Mouse (Mus musculus) CH12.LX (cell line): Measurements from ENCODE around the gene Dnah17. TPM values are rescaled to one million over a fixed set of nuclear protein-coding genes. Genes with fewer than 3 reads are reported as not detected.

Experiments used
- DNase-seq: peaks from one replicate; pipeline ENCODE4 v3.0.0-alpha.2; 2013; ENCODE audit errors: extremely low read depth
- H3K27ac ChIP-seq: 2 replicates; pipeline ENCODE4 v1.5.1; 2012; ENCODE audit warnings: low read depth, mild to moderate bottlenecking, control low read depth, moderate library complexity; ENCODE audit not compliant: insufficient read depth
- H3K27me3 ChIP-seq: replicated peaks from 2 replicates; pipeline ENCODE3; 2012; ENCODE audit warnings: inconsistent platforms
- H3K36me3 ChIP-seq, 2 experiments: replicated peaks in 1 of 2; 2 replicates each; pipeline versions ENCODE3 to v1.6.1; 2012; ENCODE audit warnings: inconsistent platforms in 1 of 2, low read length in 1 of 2, mild to moderate bottlenecking in 1 of 2, mixed read lengths in 1 of 2, moderate library complexity in 1 of 2; ENCODE audit not compliant: control insufficient read depth in 1 of 2, insufficient read depth in 1 of 2
- H3K4me1 ChIP-seq, 2 experiments: 2 replicates each; pipeline ENCODE4 v1.6.1; 2012; ENCODE audit warnings: inconsistent platforms in 1 of 2, moderate library complexity in 1 of 2; ENCODE audit not compliant: insufficient read depth in 2 of 2, control insufficient read depth in 1 of 2
- H3K4me2 ChIP-seq: 2 replicates; pipeline ENCODE4 v1.6.1; 2012; ENCODE audit warnings: low read depth, mild to moderate bottlenecking, control low read depth; ENCODE audit not compliant: poor library complexity, insufficient read depth, severe bottlenecking
- H3K4me3 ChIP-seq, 3 experiments: fragments of 150-350 bp in 1 of 3; sonication (generic) in 1 of 3; replicated peaks in 1 of 3; 2 replicates each; pipeline versions ENCODE3 to v1.5.1; 2011 to 2012; ENCODE audit warnings: low read depth in 2 of 3, low read length in 2 of 3, mild to moderate bottlenecking in 2 of 3, moderate library complexity in 2 of 3, control low read depth in 1 of 3, improper control_type of control experiment in 1 of 3, inconsistent platforms in 1 of 3, mixed read lengths in 1 of 3; ENCODE audit not compliant: poor library complexity in 1 of 3
- H3K79me2 ChIP-seq: replicated peaks from 2 replicates; pipeline ENCODE4 v1.6.1; 2012; ENCODE audit warnings: mild to moderate bottlenecking, moderate library complexity; ENCODE audit not compliant: control insufficient read depth, poor library complexity, insufficient read depth, severe bottlenecking; ENCODE audit errors: extremely low read depth
- H3K9ac ChIP-seq: 2 replicates; pipeline ENCODE4 v1.6.1; 2012; ENCODE audit warnings: low read depth, mild to moderate bottlenecking, control low read depth, moderate library complexity; ENCODE audit not compliant: insufficient read depth
- H3K9me3 ChIP-seq: replicated peaks from 2 replicates; pipeline ENCODE3; 2012; ENCODE audit warnings: low read length, inconsistent platforms, mixed read lengths
- CHD2 ChIP-seq: IDR thresholded peaks from 2 replicates; pipeline ENCODE4 v1.6.1; 2011; ENCODE audit warnings: low read length, improper control_type of control experiment
- ELF1 ChIP-seq: IDR thresholded peaks from 2 replicates; pipeline ENCODE4 v1.6.1; 2014; ENCODE audit warnings: low read depth, mild to moderate bottlenecking, inconsistent platforms, low read length, improper control_type of control experiment
- EP300 ChIP-seq: IDR thresholded peaks from 2 replicates; pipeline ENCODE4 v1.6.1; 2011; ENCODE audit warnings: low read length, improper control_type of control experiment
- ETS1 ChIP-seq: conservative IDR thresholded peaks from 2 replicates; pipeline ENCODE4 v1.6.1; 2012; ENCODE audit warnings: low read depth, mild to moderate bottlenecking, inconsistent platforms, low read length, improper control_type of control experiment, moderate library complexity
- HCFC1 ChIP-seq: IDR thresholded peaks from 2 replicates; pipeline ENCODE4 v1.6.1; 2012; ENCODE audit warnings: low read depth, mild to moderate bottlenecking, inconsistent platforms, low read length, improper control_type of control experiment
- JUND ChIP-seq: conservative IDR thresholded peaks from 2 replicates; pipeline ENCODE4 v1.6.1; 2011; ENCODE audit warnings: low read depth, low read length, improper control_type of control experiment
- KAT2A ChIP-seq: IDR thresholded peaks from 2 replicates; pipeline ENCODE4 v1.6.1; 2012; ENCODE audit warnings: low read length, improper control_type of control experiment, inconsistent platforms; ENCODE audit not compliant: insufficient replicate concordance
- MAFK ChIP-seq: IDR thresholded peaks from 2 replicates; pipeline ENCODE4 v1.6.1; 2011; ENCODE audit warnings: low read length, improper control_type of control experiment; ENCODE audit not compliant: insufficient replicate concordance
- MAX ChIP-seq: IDR thresholded peaks from 2 replicates; pipeline ENCODE4 v1.6.1; 2011; ENCODE audit warnings: low read length, improper control_type of control experiment
- MAZ ChIP-seq: IDR thresholded peaks from 2 replicates; pipeline ENCODE4 v1.6.1; 2012; ENCODE audit warnings: low read depth, mild to moderate bottlenecking, inconsistent platforms, low read length, improper control_type of control experiment, moderate library complexity
- NRF1 ChIP-seq: IDR thresholded peaks from 2 replicates; pipeline ENCODE4 v1.6.1; 2014; ENCODE audit warnings: low read depth, mild to moderate bottlenecking, inconsistent platforms, low read length, improper control_type of control experiment, moderate library complexity
- PAX5 ChIP-seq: IDR thresholded peaks from 2 replicates; pipeline ENCODE4 v1.6.1; 2012; ENCODE audit warnings: low read length, inconsistent platforms, mixed read lengths
- POLR2A ChIP-seq: IDR thresholded peaks from 2 replicates; pipeline ENCODE4 v1.6.1; 2011; ENCODE audit warnings: low read depth, mild to moderate bottlenecking, improper control_type of control experiment, low read length
- POLR2AphosphoS2 ChIP-seq: IDR thresholded peaks from 2 replicates; pipeline ENCODE4 v1.6.1; 2011; ENCODE audit warnings: low read depth, low read length, improper control_type of control experiment
- TBP ChIP-seq: conservative IDR thresholded peaks from 2 replicates; pipeline ENCODE4 v1.6.1; 2011; ENCODE audit warnings: low read depth, low read length, improper control_type of control experiment
- TCF12 ChIP-seq: IDR thresholded peaks from 2 replicates; pipeline ENCODE4 v1.6.1; 2014; ENCODE audit warnings: low read depth, mild to moderate bottlenecking, inconsistent platforms, low read length, improper control_type of control experiment
- UBTF ChIP-seq: IDR thresholded peaks from 2 replicates; pipeline ENCODE4 v1.6.1; 2012; ENCODE audit warnings: low read depth, mild to moderate bottlenecking, inconsistent platforms, low read length, improper control_type of control experiment, moderate library complexity
- ZKSCAN1 ChIP-seq: IDR thresholded peaks from 2 replicates; pipeline ENCODE4 v1.6.1; 2012; ENCODE audit warnings: low read depth, inconsistent platforms, low read length, improper control_type of control experiment, borderline replicate concordance
- ZMIZ1 ChIP-seq: IDR thresholded peaks from 2 replicates; pipeline ENCODE4 v1.6.1; 2012; ENCODE audit warnings: low read depth, mild to moderate bottlenecking, inconsistent platforms, low read length, improper control_type of control experiment
- dilution Hi-C: fragments of 300-500 bp; cut with MboI; formaldehyde crosslinking; loops from 2 replicates; pipeline ENCODE4 v1.14.3; 2020; ENCODE audit warnings: low sequenced_read_pairs; ENCODE audit not compliant: extremely low pct_unique_long_range_greater_than_20kb, extremely low pct_ligation_motif_present
- in situ Hi-C: fragments of 300-500 bp; cut with MboI; formaldehyde crosslinking; loops from 3 replicates; pipeline ENCODE4 v1.14.3; 2019; ENCODE audit warnings: low sequenced_read_pairs, low pct_ligation_motif_present, low pct_unique_long_range_greater_than_20kb, mixed read lengths
- polyA plus RNA-seq: library from polyadenylated mRNA; unstranded; fragments of >175 nt; gene quantifications from 2 replicates; pipeline ENCODE4 v1.2.1, GENCODE M21; 2012; ENCODE audit warnings: low read depth; ENCODE audit not compliant: insufficient read length
- total RNA-seq, 2 experiments: library from RNA; depleted of rRNA; stranded (reverse); fragments of 300-350 nt in 1 of 2; fragments of >200 nt in 1 of 2; gene quantifications; 2 replicates each; pipeline ENCODE4 v1.2.3; 2012 to 2014

Gene Dnah17
- total and polyA plus RNA-seq, 3 experiments = 0.08 to 0.23 TPM; not detected in 1

DNA sequence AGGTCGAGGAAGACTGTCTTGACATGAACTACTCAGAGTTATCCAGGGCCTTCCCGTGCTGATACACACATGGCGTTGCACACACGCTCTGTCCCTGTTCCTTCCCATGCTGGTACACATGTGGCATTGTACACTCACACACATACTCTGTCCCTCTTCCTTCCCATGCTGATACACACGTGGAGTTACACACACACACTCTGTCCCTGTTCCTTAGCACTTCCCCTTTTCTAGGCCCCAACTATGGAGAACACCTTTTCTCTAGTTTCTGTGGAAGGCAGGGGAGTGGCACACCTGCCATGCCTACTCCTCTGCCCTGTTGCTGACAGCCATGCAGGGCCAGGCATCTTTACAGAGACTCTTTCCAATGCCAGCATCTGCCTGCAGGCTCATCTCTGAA is 47.8 kb upstream of the Dnah17 start:
- peaks cover 10 to 44% of the 10 kb centered on the region in 2 experiments for H3K4me1 ChIP-seq
- peaks cover 85 to 97% of the 10 kb centered on the region in 2 experiments for H3K36me3 ChIP-seq
- no peaks in the 10 kb centered on the region for H3K27me3 ChIP-seq
- H3K9me3 ChIP-seq = no peaks in the 10 kb centered on the region
- in situ Hi-C loops (no loop called here), dilution Hi-C loops (no loop called here)
- H3K4me3 ChIP-seq = no peak overlapping the region
- no peaks in the 10 kb centered on the region for H3K79me2 ChIP-seq
- DNase-seq = no peak
- H3K9ac ChIP-seq = no peak overlapping the region
- TF ChIP-seq UBTF (no peak), TCF12 (no peak), JUND (no peak), POLR2A (no peak), ELF1 (no peak), KAT2A (no peak), ZMIZ1 (no peak)
- TF ChIP-seq, all 38 proteins: peak for 0
- no peak overlapping the region for H3K4me2 ChIP-seq
- no peak overlapping the region for H3K27ac ChIP-seq

DNA sequence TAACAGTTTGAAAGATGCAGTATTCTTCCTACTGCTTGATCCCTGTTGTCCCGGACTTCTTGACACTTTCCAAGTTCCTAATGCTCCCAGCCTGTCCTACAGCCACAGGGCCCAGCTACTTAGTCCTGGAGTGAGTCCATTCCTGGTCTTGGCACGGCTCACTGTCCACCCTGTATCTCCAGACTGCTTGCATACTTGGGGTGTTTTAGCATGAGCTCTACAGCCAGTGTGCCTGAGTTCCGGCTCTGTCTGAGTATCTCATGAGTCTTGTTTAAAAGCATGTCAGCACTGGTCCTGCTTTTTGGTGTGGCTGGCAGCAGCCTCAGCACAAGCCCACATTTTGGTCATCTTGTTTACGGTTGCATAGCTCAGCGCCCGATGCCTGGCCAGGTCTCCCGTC is 44.3 kb upstream of the Dnah17 start:
- Histone ChIP-seq H3K9ac (no peak overlapping the region), H3K36me3 (peaks cover 83 to 96% of the 10 kb centered on the region in 2 experiments), H3K4me2 (no peak overlapping the region), H3K79me2 (no peaks in the 10 kb centered on the region), H3K4me3 (no peak overlapping the region), H3K27me3 (no peaks in the 10 kb centered on the region), H3K27ac (no peak overlapping the region), H3K9me3 (no peaks in the 10 kb centered on the region), H3K4me1 (peaks cover 0 to 17% of the 10 kb centered on the region in 2 experiments; a peak in 2 of 4 replicates)
- TF ChIP-seq PAX5 = no peak
- TF ChIP-seq MAX = no peak
- no peak for TF ChIP-seq TCF12
- no peak for TF ChIP-seq HCFC1
- no peak for TF ChIP-seq NRF1
- TF ChIP-seq KAT2A = no peak
- TF ChIP-seq CHD2 = no peak
- TF ChIP-seq MAFK = no peak
- no peak for TF ChIP-seq ETS1
- TF ChIP-seq ZKSCAN1 = no peak
- TF ChIP-seq EP300 = no peak
- TF ChIP-seq MAZ = no peak
- TF ChIP-seq POLR2AphosphoS2 = no peak
- TF ChIP-seq TBP = no peak
- dilution Hi-C loops (no loop called here), in situ Hi-C loops (no loop called here)
- no peak for DNase-seq
